9 mouse cellular contexts compared by ENCODE assay signal in the genomic region with DNA sequence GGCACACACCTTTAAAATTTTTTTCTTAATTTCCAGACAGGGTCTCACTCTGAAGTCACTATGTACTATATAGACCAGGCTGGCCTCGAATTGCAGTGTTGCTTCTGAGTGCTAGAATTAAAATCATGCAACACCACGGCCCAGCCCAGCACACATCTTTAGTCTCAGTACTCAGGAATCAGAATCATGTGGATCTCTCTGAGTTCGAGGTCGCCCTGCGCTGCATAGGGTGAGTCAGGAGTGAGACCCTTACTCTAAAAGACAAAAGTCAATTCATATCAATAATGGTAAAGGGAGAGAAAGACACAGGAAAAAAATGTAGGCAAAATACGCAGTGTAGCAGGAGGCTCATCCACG. TPM values are rescaled to one million over a fixed set of nuclear protein-coding genes. Genes with fewer than 3 reads are reported as not detected.
DNase-seq lines count a peak whose midpoint lies in the region; ATAC-seq and TF ChIP-seq lines count a peak whose summit lies in the region.
"Had no signal": no experiment of that assay in that cellular context is flagged by ENCODE, and none has a peak within 500 bp of the region (broad histone marks: within the 10 kb centered on the region; RNA-seq: fewer than 3 reads in every experiment).

No protein-coding gene starts in this region.

- H3K4me2 ChIP-seq in kidney, postnatal 0 days (ENCODE audit: low read length) = peak overlapping the region; percentile 87
- peak overlapping the region; percentile 76 for H3K4me2 ChIP-seq in embryonic facial prominence, embryonic 11.5 days (ENCODE audit: low read depth, low read length)
- peak overlapping the region; percentile 86 for H3K4me2 ChIP-seq in hindbrain, postnatal 0 days (ENCODE audit: low read depth, low read length)
- peak overlapping the region; percentile 77 for H3K4me2 ChIP-seq in midbrain, postnatal 0 days (ENCODE audit: low read depth, low read length, poor library complexity, severe bottlenecking)

- peak overlapping the region; percentile 86; the same call in 1 of the 2 replicates for H3K27ac ChIP-seq in kidney, postnatal 0 days
- H3K27ac ChIP-seq in embryonic facial prominence, embryonic 11.5 days (replicated peaks; ENCODE audit: low read depth, low read length) = no peak overlapping the region
- peak overlapping the region; percentile 77 for H3K27ac ChIP-seq in hindbrain, postnatal 0 days
- peak overlapping the region; percentile 78 for H3K27ac ChIP-seq in midbrain, postnatal 0 days (ENCODE audit: low read depth, low read length)

- peak overlapping the region; percentile 79 for H3K9ac ChIP-seq in kidney, postnatal 0 days (ENCODE audit: low read depth, low read length)
- H3K9ac ChIP-seq in embryonic facial prominence, embryonic 11.5 days (replicated peaks; ENCODE audit: low read length) = peak overlapping the region; percentile 84
- peak overlapping the region; percentile 86 for H3K9ac ChIP-seq in hindbrain, postnatal 0 days (replicated peaks; ENCODE audit: low read length)
- peak overlapping the region; percentile 77 for H3K9ac ChIP-seq in midbrain, postnatal 0 days (replicated peaks; ENCODE audit: low read length, poor library complexity, severe bottlenecking)

- no peaks in the 10 kb centered on the region; the same call in 1 of the 2 replicates for H3K4me1 ChIP-seq in kidney, postnatal 0 days (replicated peaks; ENCODE audit: insufficient read depth, low read length)
- H3K4me1 ChIP-seq in embryonic facial prominence, embryonic 11.5 days (ENCODE audit: control insufficient read depth, insufficient read depth, low read length) = no peaks in the 10 kb centered on the region
- H3K4me1 ChIP-seq in hindbrain, postnatal 0 days (ENCODE audit: insufficient read depth, low read length) = no peaks in the 10 kb centered on the region
- H3K4me1 ChIP-seq in midbrain, postnatal 0 days (ENCODE audit: insufficient read depth, low read length) = no peaks in the 10 kb centered on the region

- 7% methylated on average over 7 of the region's 7 CpGs for WGBS in kidney, postnatal 0 days
- 9% methylated on average over 7 of the region's 7 CpGs for WGBS in embryonic facial prominence, embryonic 11.5 days
- 10% methylated on average over 7 of the region's 7 CpGs for WGBS in hindbrain, postnatal 0 days
- WGBS in midbrain, postnatal 0 days = 11% methylated on average over 7 of the region's 7 CpGs

- no peak for DNase-seq in kidney, postnatal 0 days (ENCODE audit: low spot score)
- no peak for DNase-seq in kidney, adult 9 months
- DNase-seq in embryonic facial prominence, embryonic 11.5 days (ENCODE audit: low spot score) = no peak
- DNase-seq in hindbrain, postnatal 0 days (ENCODE audit: low spot score) = no peak
- DNase-seq in midbrain, postnatal 0 days (ENCODE audit: low spot score) = no peak
- no peak for DNase-seq in urinary bladder, adult 18-20 months (ENCODE audit: low spot score in 2 of 2)
- no peak for DNase-seq in cerebellum, adult 9-11 months
- DNase-seq in thymus, postnatal 14 days = no peak

- no peaks in the 10 kb centered on the region for H3K9me3 ChIP-seq in kidney, postnatal 0 days (replicated peaks; ENCODE audit: low read length)
- H3K9me3 ChIP-seq in embryonic facial prominence, embryonic 11.5 days (replicated peaks; ENCODE audit: control insufficient read depth, low read length) = no peaks in the 10 kb centered on the region
- H3K9me3 ChIP-seq in hindbrain, postnatal 0 days (ENCODE audit: low read length) = no peaks in the 10 kb centered on the region
- no peaks in the 10 kb centered on the region for H3K9me3 ChIP-seq in midbrain, postnatal 0 days (ENCODE audit: low read length)

- no peak for TF ChIP-seq CTCF in kidney, postnatal 0 days (IDR thresholded peaks at IDR 0.05; ENCODE audit: low read depth)
- no peak for TF ChIP-seq CTCF in hindbrain, postnatal 0 days (IDR thresholded peaks at IDR 0.05; ENCODE audit: low read depth)
- TF ChIP-seq CTCF in midbrain, postnatal 0 days (IDR thresholded peaks at IDR 0.05) = no peak

- H3K36me3 ChIP-seq in kidney, postnatal 0 days (ENCODE audit: insufficient read depth, low read length) = peaks cover 9% of the 10 kb centered on the region; the same call in 1 of the 2 replicates
- peaks cover 6% of the 10 kb centered on the region; the same call in 1 of the 2 replicates for H3K36me3 ChIP-seq in embryonic facial prominence, embryonic 11.5 days (replicated peaks; ENCODE audit: control insufficient read depth, insufficient read depth, low read depth, low read length)
- peaks cover 14% of the 10 kb centered on the region for H3K36me3 ChIP-seq in hindbrain, postnatal 0 days (ENCODE audit: insufficient read depth, low read length)
- peaks cover 18% of the 10 kb centered on the region for H3K36me3 ChIP-seq in midbrain, postnatal 0 days (ENCODE audit: insufficient read depth, low read length)

- peak overlapping the region; percentile 80 for H3K4me3 ChIP-seq in kidney, postnatal 0 days (replicated peaks; ENCODE audit: low read depth, low read length)
- H3K4me3 ChIP-seq in embryonic facial prominence, embryonic 11.5 days (ENCODE audit: low read depth, low read length) = peak overlapping the region; percentile 83
- H3K4me3 ChIP-seq in hindbrain, postnatal 0 days (ENCODE audit: low read length) = peak overlapping the region; percentile 87
- H3K4me3 ChIP-seq in midbrain, postnatal 0 days (ENCODE audit: low read depth, low read length) = peak overlapping the region; percentile 79

- ATAC-seq in kidney, postnatal 0 days (replicated peaks; ENCODE audit: low FRiP score, low read depth) = peak; percentile 2; the same call in 1 of the 2 replicates
- ATAC-seq in embryonic facial prominence, embryonic 11.5 days (replicated peaks; ENCODE audit: insufficient number of reproducible peaks, low FRiP score, low TSS enrichment, low read depth) = peak; percentile 42
- peak; percentile 41; the same call in 1 of the 2 replicates for ATAC-seq in hindbrain, postnatal 0 days
- ATAC-seq in midbrain, postnatal 0 days (ENCODE audit: low FRiP score) = peak; percentile 36

- H3K27me3 ChIP-seq in kidney, postnatal 0 days (ENCODE audit: insufficient read depth, low read length) = no peaks in the 10 kb centered on the region
- no peaks in the 10 kb centered on the region for H3K27me3 ChIP-seq in embryonic facial prominence, embryonic 11.5 days (ENCODE audit: control insufficient read depth, insufficient read depth, low read length)
- H3K27me3 ChIP-seq in hindbrain, postnatal 0 days (ENCODE audit: insufficient read depth, low read length) = no peaks in the 10 kb centered on the region
- no peaks in the 10 kb centered on the region for H3K27me3 ChIP-seq in midbrain, postnatal 0 days (ENCODE audit: insufficient read depth, low read length)

RNA-seq across cellular contexts. Expression of gene Mrpl4, which starts 0.3 kb away (rescaled TPM):
- polyA plus RNA-seq in kidney, postnatal 0 days (2015; fragmentation: Nextera tagmentation; extraction: Ambion mirVana) = 155 and 158 TPM in 2 replicates
- polyA plus RNA-seq in embryonic facial prominence, embryonic 11.5 days (2014; fragmentation: Nextera tagmentation; extraction: Ambion mirVana) = 139 and 147 TPM in 2 replicates
- total RNA-seq in hindbrain, postnatal 0 days (2014; rRNA removed) = 104 and 107 TPM in 2 replicates
- 117 and 124 TPM in 2 replicates for polyA plus RNA-seq in hindbrain, postnatal 0 days (2015; fragmentation: Nextera tagmentation; extraction: Ambion mirVana)
- total RNA-seq in midbrain, postnatal 0 days (2014; rRNA removed) = 62.9 and 80.9 TPM in 2 replicates
- polyA plus RNA-seq in midbrain, postnatal 0 days (2015; fragmentation: Nextera tagmentation; extraction: Ambion mirVana) = 105 TPM in 2 replicates

RNA-seq across cellular contexts. Expression of gene Icam1, which starts 13.5 kb away (rescaled TPM):
- 12.3 and 13.4 TPM in 2 replicates for polyA plus RNA-seq in kidney, postnatal 0 days (2015; fragmentation: Nextera tagmentation; extraction: Ambion mirVana)
- 4.5 and 5.8 TPM in 2 replicates for polyA plus RNA-seq in embryonic facial prominence, embryonic 11.5 days (2014; fragmentation: Nextera tagmentation; extraction: Ambion mirVana)
- 4.3 and 5.0 TPM in 2 replicates for total RNA-seq in hindbrain, postnatal 0 days (2014; rRNA removed)
- polyA plus RNA-seq in hindbrain, postnatal 0 days (2015; fragmentation: Nextera tagmentation; extraction: Ambion mirVana) = 3.8 and 4.4 TPM in 2 replicates
- 4.5 and 5.2 TPM in 2 replicates for total RNA-seq in midbrain, postnatal 0 days (2014; rRNA removed)
- 3.4 and 3.6 TPM in 2 replicates for polyA plus RNA-seq in midbrain, postnatal 0 days (2015; fragmentation: Nextera tagmentation; extraction: Ambion mirVana)

RNA-seq across cellular contexts. Expression of gene S1pr2, which starts 25.7 kb away (rescaled TPM):
- polyA plus RNA-seq in kidney, postnatal 0 days (2015; fragmentation: Nextera tagmentation; extraction: Ambion mirVana) = 21.3 and 23.3 TPM in 2 replicates
- polyA plus RNA-seq in embryonic facial prominence, embryonic 11.5 days (2014; fragmentation: Nextera tagmentation; extraction: Ambion mirVana) = 37.5 and 43.6 TPM in 2 replicates
- total RNA-seq in hindbrain, postnatal 0 days (2014; rRNA removed) = 3.4 and 6.0 TPM in 2 replicates
- 6.9 and 8.5 TPM in 2 replicates for polyA plus RNA-seq in hindbrain, postnatal 0 days (2015; fragmentation: Nextera tagmentation; extraction: Ambion mirVana)
- 4.7 and 7.3 TPM in 2 replicates for total RNA-seq in midbrain, postnatal 0 days (2014; rRNA removed)
- 5.5 and 7.2 TPM in 2 replicates for polyA plus RNA-seq in midbrain, postnatal 0 days (2015; fragmentation: Nextera tagmentation; extraction: Ambion mirVana)

RNA-seq across cellular contexts. Expression of gene Icam4, which starts 26.9 kb away (rescaled TPM):
- polyA plus RNA-seq in kidney, postnatal 0 days (2015; fragmentation: Nextera tagmentation; extraction: Ambion mirVana) = 0.26 and 0.50 TPM in 2 replicates
- polyA plus RNA-seq in embryonic facial prominence, embryonic 11.5 days (2014; fragmentation: Nextera tagmentation; extraction: Ambion mirVana) = 5.6 and 6.1 TPM in 2 replicates
- not detected in 2 replicates for total RNA-seq in hindbrain, postnatal 0 days (2014; rRNA removed)
- polyA plus RNA-seq in hindbrain, postnatal 0 days (2015; fragmentation: Nextera tagmentation; extraction: Ambion mirVana) = 0.15 TPM in 1 of 2 replicates, not detected in the other
- not detected in 2 replicates for total RNA-seq in midbrain, postnatal 0 days (2014; rRNA removed)
- 0.30 TPM in 1 of 2 replicates, not detected in the other for polyA plus RNA-seq in midbrain, postnatal 0 days (2015; fragmentation: Nextera tagmentation; extraction: Ambion mirVana)

RNA-seq across cellular contexts. Expression of gene Icam5, which starts 29.6 kb away (rescaled TPM):
- 0.21 and 0.27 TPM in 2 replicates for polyA plus RNA-seq in kidney, postnatal 0 days (2015; fragmentation: Nextera tagmentation; extraction: Ambion mirVana)
- polyA plus RNA-seq in embryonic facial prominence, embryonic 11.5 days (2014; fragmentation: Nextera tagmentation; extraction: Ambion mirVana) = not detected in 2 replicates
- 9.1 and 9.7 TPM in 2 replicates for total RNA-seq in hindbrain, postnatal 0 days (2014; rRNA removed)
- 3.6 and 3.7 TPM in 2 replicates for polyA plus RNA-seq in hindbrain, postnatal 0 days (2015; fragmentation: Nextera tagmentation; extraction: Ambion mirVana)
- total RNA-seq in midbrain, postnatal 0 days (2014; rRNA removed) = 6.3 and 7.7 TPM in 2 replicates
- polyA plus RNA-seq in midbrain, postnatal 0 days (2015; fragmentation: Nextera tagmentation; extraction: Ambion mirVana) = 4.1 and 4.2 TPM in 2 replicates
- total RNA-seq: hematopoietic stem cell, adult 5-6 weeks had no signal
